Mouse (Mus musculus) erythroblast, adult 5-6 weeks (primary cell): Measurements from ENCODE around the gene Strn4. TPM values are rescaled to one million over a fixed set of nuclear protein-coding genes. Genes with fewer than 3 reads are reported as not detected.

ENCODE experiments used
- ATAC-seq: replicated peaks from 2 replicates; pipeline ENCODE4 v1.8.0; 2016; ENCODE audit warnings: moderate number of reproducible peaks, mild to moderate bottlenecking, moderate TSS enrichment, inconsistent platforms; ENCODE audit not compliant: poor library complexity, low FRiP score, severe bottlenecking
- total RNA-seq, 2 experiments: library from RNA; stranded (forward) in 1 of 2; stranded (reverse) in 1 of 2; fragments of 150-400 nt in 1 of 2; fragments of 200-764, 138-1000 nt in 1 of 2; gene quantifications; 2 replicates each; pipeline versions ENCODE4 v1.2.3 to v1.2.4; 2015 to 2017; ENCODE audit warnings: low replicate concordance in 2 of 2

The Strn4 gene
- total RNA-seq (2015; ENCODE audit: low replicate concordance) (21.5 and 22.4 TPM in 2 replicates), total RNA-seq (2017; ENCODE audit: low replicate concordance) (34.3 and 69.7 TPM in 2 replicates)

GRCm38 (mm10) chr7:16815351-16815941 lies at the start of gene Strn4:
Gene Strn4, plus strand, starts transcription at chr7:16815889.
- no peak for ATAC-seq

GRCm38 (mm10) chr7:16766443-16766842 lies 49.2 kb upstream of the Strn4 start:
- no peak for ATAC-seq

GRCm38 (mm10) chr7:16775888-16776287 lies 39.8 kb upstream of the Strn4 start:
- ATAC-seq: no peak

GRCm38 (mm10) chr7:16780076-16780475 lies 35.6 kb upstream of the Strn4 start:
- ATAC-seq: no peak

GRCm38 (mm10) chr7:16780825-16781554 lies 34.7 kb upstream of the Strn4 start, which contains the start of gene Slc1a5:
Gene Slc1a5, plus strand, starts transcription at chr7:16781340.
- peak; percentile 76 for ATAC-seq

GRCm38 (mm10) chr7:16781555-16781815 lies 34.2 kb upstream of the Strn4 start:
- no peak for ATAC-seq

GRCm38 (mm10) chr7:16781816-16782554 lies 33.7 kb upstream of the Strn4 start:
- no peak for ATAC-seq

- 0 out of 2 replicates have a peak, but pooled peaks have one; percentile 3 for ATAC-seq
These were observed 33.0 kb upstream of the Strn4 start for GRCm38 (mm10) chr7:16782555-16783125.

GRCm38 (mm10) chr7:16783224-16783688 lies 32.4 kb upstream of the Strn4 start:
- peak; percentile 80 for ATAC-seq

GRCm38 (mm10) chr7:16783758-16784415 lies 31.8 kb upstream of the Strn4 start:
- peak; percentile 37 for ATAC-seq

- ATAC-seq: peak; percentile 27; the same call in 1 of the 2 replicates
These were observed 31.2 kb upstream of the Strn4 start for GRCm38 (mm10) chr7:16784498-16784976.

- no peak for ATAC-seq
These were observed 30.1 kb upstream of the Strn4 start for GRCm38 (mm10) chr7:16785541-16786083.

GRCm38 (mm10) chr7:16792316-16792715 lies 23.4 kb upstream of the Strn4 start:
- no peak for ATAC-seq

GRCm38 (mm10) chr7:16793010-16793725 lies 22.5 kb upstream of the Strn4 start:
- ATAC-seq: no peak

GRCm38 (mm10) chr7:16794886-16795285 lies 20.8 kb upstream of the Strn4 start:
- ATAC-seq: no peak

- peak; percentile 80 for ATAC-seq
These were observed 11.2 kb upstream of the Strn4 start for GRCm38 (mm10) chr7:16804409-16805028.

GRCm38 (mm10) chr7:16807936-16808335 lies 7.8 kb upstream of the Strn4 start:
- ATAC-seq: no peak

- no peak for ATAC-seq
These were observed 7.0 kb upstream of the Strn4 start for GRCm38 (mm10) chr7:16808647-16809046.
